Mouse (Mus musculus): ENCODE data around the gene Supt5. TPM values are rescaled to one million over a fixed set of nuclear protein-coding genes. Genes with fewer than 3 reads are reported as not detected.

Gene Supt5
- polyA plus RNA-seq, 1 experiment from 2014 or later, result 101 TPM

GRCm38 (mm10) chr7:28371514-28371989, 33.0 kb upstream of the Supt5 start:
- peaks cover 22% of the 10 kb centered on the region for H3K4me1 ChIP-seq (ENCODE audit: control insufficient read depth, insufficient read depth, low read length)
- WGBS, result under 1% methylated on average over 36 of the region's 43 CpGs
- ATAC-seq (ENCODE audit: insufficient read depth, low FRiP score, low TSS enrichment), result peak; percentile 5; the same call in 1 of the 2 replicates

GRCm38 (mm10) chr7:28370977-28371513, 32.5 kb upstream of the Supt5 start:
- Histone ChIP-seq H3K4me1 (ENCODE audit: control insufficient read depth, insufficient read depth, low read length) (peaks cover 17% of the 10 kb centered on the region), H3K4me2 (ENCODE audit: low read depth) (peak overlapping the region; percentile 88), H3K27ac (ENCODE audit: low read depth, low read length) (peak overlapping the region; percentile 88; the same call in 1 of the 2 replicates), H3K36me3 (ENCODE audit: control insufficient read depth, insufficient read depth, low read length) (peaks cover 19% of the 10 kb centered on the region), H3K9ac (ENCODE audit: low read length) (peak overlapping the region; percentile 88), H3K27me3 (ENCODE audit: control insufficient read depth, insufficient read depth, low read length) (no peaks in the 10 kb centered on the region), H3K9me3 (ENCODE audit: control insufficient read depth, low read length) (no peaks in the 10 kb centered on the region), H3K4me3 (ENCODE audit: low read depth, low read length) (peak overlapping the region; percentile 82)
- ATAC-seq (ENCODE audit: insufficient read depth, low FRiP score, low TSS enrichment) (no peak), DNase-seq (ENCODE audit: low spot score) (no peak)
- WGBS, result 9% methylated on average over 11 of the region's 11 CpGs

More at GRCm38 (mm10) chr7:28371514-28371989, 33.0 kb upstream of the Supt5 start:
- Histone ChIP-seq H3K27ac (ENCODE audit: low read depth, low read length) (peak overlapping the region; percentile 88), H3K9ac (ENCODE audit: low read length) (peak overlapping the region; percentile 88), H3K4me2 (ENCODE audit: low read depth) (peak overlapping the region; percentile 88), H3K4me3 (ENCODE audit: low read depth, low read length) (peak overlapping the region; percentile 82), H3K36me3 (ENCODE audit: control insufficient read depth, insufficient read depth, low read length) (peaks cover 17% of the 10 kb centered on the region), H3K9me3 (ENCODE audit: control insufficient read depth, low read length) (no peaks in the 10 kb centered on the region), H3K27me3 (ENCODE audit: control insufficient read depth, insufficient read depth, low read length) (no peaks in the 10 kb centered on the region)
- peak; percentile 65 for DNase-seq (ENCODE audit: low spot score)

- WGBS, result 93% methylated on average over 14 of the region's 14 CpGs
- Histone ChIP-seq H3K9me3 (ENCODE audit: control insufficient read depth, low read length) (no peaks in the 10 kb centered on the region), H3K4me2 (ENCODE audit: low read depth) (peak overlapping the region; percentile 88; the same call in 1 of the 2 replicates), H3K36me3 (ENCODE audit: control insufficient read depth, insufficient read depth, low read length) (peaks cover 22% of the 10 kb centered on the region), H3K27me3 (ENCODE audit: control insufficient read depth, insufficient read depth, low read length) (no peaks in the 10 kb centered on the region), H3K4me1 (ENCODE audit: control insufficient read depth, insufficient read depth, low read length) (peaks cover 12% of the 10 kb centered on the region), H3K4me3 (ENCODE audit: low read depth, low read length) (peak overlapping the region; percentile 82), H3K27ac (ENCODE audit: low read depth, low read length) (no peak overlapping the region), H3K9ac (ENCODE audit: low read length) (peak overlapping the region; percentile 26)
- ATAC-seq (ENCODE audit: insufficient read depth, low FRiP score, low TSS enrichment) (no peak), DNase-seq (ENCODE audit: low spot score) (no peak)
Observed at GRCm38 (mm10) chr7:28370051-28370450, 31.5 kb upstream of the Supt5 start.

GRCm38 (mm10) chr7:28368276-28368920, 29.9 kb upstream of the Supt5 start:
- Histone ChIP-seq H3K27me3 (ENCODE audit: control insufficient read depth, insufficient read depth, low read length) (no peaks in the 10 kb centered on the region), H3K36me3 (ENCODE audit: control insufficient read depth, insufficient read depth, low read length) (peaks cover 32% of the 10 kb centered on the region), H3K4me2 (ENCODE audit: low read depth) (no peak overlapping the region), H3K9ac (ENCODE audit: low read length) (no peak overlapping the region), H3K27ac (ENCODE audit: low read depth, low read length) (no peak overlapping the region), H3K9me3 (ENCODE audit: control insufficient read depth, low read length) (no peaks in the 10 kb centered on the region), H3K4me1 (ENCODE audit: control insufficient read depth, insufficient read depth, low read length) (peaks cover 12% of the 10 kb centered on the region), H3K4me3 (ENCODE audit: low read depth, low read length) (no peak overlapping the region)
- WGBS, result 93% methylated on average over 16 of the region's 16 CpGs
- ATAC-seq (ENCODE audit: insufficient read depth, low FRiP score, low TSS enrichment) (no peak), DNase-seq (ENCODE audit: low spot score) (no peak)

GRCm38 (mm10) chr7:28367663-28368275, 29.2 kb upstream of the Supt5 start:
- Histone ChIP-seq H3K27ac (ENCODE audit: low read depth, low read length) (no peak overlapping the region), H3K4me2 (ENCODE audit: low read depth) (no peak overlapping the region), H3K27me3 (ENCODE audit: control insufficient read depth, insufficient read depth, low read length) (no peaks in the 10 kb centered on the region), H3K9me3 (ENCODE audit: control insufficient read depth, low read length) (no peaks in the 10 kb centered on the region), H3K36me3 (ENCODE audit: control insufficient read depth, insufficient read depth, low read length) (peaks cover 33% of the 10 kb centered on the region), H3K9ac (ENCODE audit: low read length) (no peak overlapping the region), H3K4me1 (ENCODE audit: control insufficient read depth, insufficient read depth, low read length) (peaks cover 12% of the 10 kb centered on the region), H3K4me3 (ENCODE audit: low read depth, low read length) (no peak overlapping the region)
- no peak for ATAC-seq (ENCODE audit: insufficient read depth, low FRiP score, low TSS enrichment)
- DNase-seq (ENCODE audit: low spot score), result no peak
- WGBS, result 92% methylated on average over 16 of the region's 16 CpGs

- Histone ChIP-seq H3K27ac (ENCODE audit: low read depth, low read length) (no peak overlapping the region), H3K27me3 (ENCODE audit: control insufficient read depth, insufficient read depth, low read length) (no peaks in the 10 kb centered on the region), H3K9ac (ENCODE audit: low read length) (no peak overlapping the region), H3K9me3 (ENCODE audit: control insufficient read depth, low read length) (no peaks in the 10 kb centered on the region), H3K4me3 (ENCODE audit: low read depth, low read length) (no peak overlapping the region), H3K4me1 (ENCODE audit: control insufficient read depth, insufficient read depth, low read length) (no peaks in the 10 kb centered on the region; the same call in 1 of the 2 replicates), H3K4me2 (ENCODE audit: low read depth) (no peak overlapping the region), H3K36me3 (ENCODE audit: control insufficient read depth, insufficient read depth, low read length) (peaks cover 53% of the 10 kb centered on the region)
- DNase-seq (ENCODE audit: low spot score) (no peak), ATAC-seq (ENCODE audit: insufficient read depth, low FRiP score, low TSS enrichment) (no peak)
- whole genome bisulfite sequencing, result 88% methylated on average over 16 of the region's 16 CpGs
Observed at GRCm38 (mm10) chr7:28362441-28363060, 24.0 kb upstream of the Supt5 start.

GRCm38 (mm10) chr7:28361647-28362341, 23.2 kb upstream of the Supt5 start:
- Histone ChIP-seq H3K36me3 (ENCODE audit: control insufficient read depth, insufficient read depth, low read length) (peaks cover 46% of the 10 kb centered on the region), H3K4me3 (ENCODE audit: low read depth, low read length) (no peak overlapping the region), H3K4me2 (ENCODE audit: low read depth) (no peak overlapping the region), H3K9ac (ENCODE audit: low read length) (no peak overlapping the region), H3K4me1 (ENCODE audit: control insufficient read depth, insufficient read depth, low read length) (no peaks in the 10 kb centered on the region; the same call in 1 of the 2 replicates), H3K9me3 (ENCODE audit: control insufficient read depth, low read length) (no peaks in the 10 kb centered on the region), H3K27ac (ENCODE audit: low read depth, low read length) (no peak overlapping the region), H3K27me3 (ENCODE audit: control insufficient read depth, insufficient read depth, low read length) (no peaks in the 10 kb centered on the region)
- 97% methylated on average over 20 of the region's 20 CpGs for WGBS
- ATAC-seq (ENCODE audit: insufficient read depth, low FRiP score, low TSS enrichment) (no peak), DNase-seq (ENCODE audit: low spot score) (no peak)

GRCm38 (mm10) chr7:28360291-28360690, 21.7 kb upstream of the Supt5 start:
- Histone ChIP-seq H3K9ac (ENCODE audit: low read length) (no peak overlapping the region), H3K4me2 (ENCODE audit: low read depth) (no peak overlapping the region), H3K9me3 (ENCODE audit: control insufficient read depth, low read length) (no peaks in the 10 kb centered on the region), H3K4me3 (ENCODE audit: low read depth, low read length) (no peak overlapping the region), H3K27ac (ENCODE audit: low read depth, low read length) (no peak overlapping the region), H3K36me3 (ENCODE audit: control insufficient read depth, insufficient read depth, low read length) (peaks cover 41% of the 10 kb centered on the region), H3K4me1 (ENCODE audit: control insufficient read depth, insufficient read depth, low read length) (no peaks in the 10 kb centered on the region; the same call in 1 of the 2 replicates), H3K27me3 (ENCODE audit: control insufficient read depth, insufficient read depth, low read length) (no peaks in the 10 kb centered on the region)
- no peak for DNase-seq (ENCODE audit: low spot score)
- 93% methylated on average over 6 of the region's 6 CpGs for WGBS
- ATAC-seq (ENCODE audit: insufficient read depth, low FRiP score, low TSS enrichment), result no peak

Data from neural tube, embryonic 11.5 days (tissue).